Mouse (Mus musculus) heart, postnatal 14 days (tissue): Measurements from ENCODE around the gene Fndc5. TPM values are rescaled to one million over a fixed set of nuclear protein-coding genes. Genes with fewer than 3 reads are reported as not detected.
A peak's percentile ranks its signal among the peaks of the same experiment; 100 is the strongest.

ENCODE experiments used
- DNase-seq, 2 experiments: peaks; one replicate each; pipeline ENCODE4 v3.0.0; 2021 to 2022
- intact Hi-C: fragments of 180-260 bp; cut with DNase I; formaldehyde crosslinking; loops from one replicate; pipeline ENCODE4 v1.15.1; 2025
- total RNA-seq, 2 experiments: library from RNA; stranded (reverse); gene quantifications; 2 replicates each; pipeline ENCODE4 v1.2.3; 2021

The Fndc5 gene
- total RNA-seq, 2 experiments from 2014 or later, result 221 to 229 TPM

DNA sequence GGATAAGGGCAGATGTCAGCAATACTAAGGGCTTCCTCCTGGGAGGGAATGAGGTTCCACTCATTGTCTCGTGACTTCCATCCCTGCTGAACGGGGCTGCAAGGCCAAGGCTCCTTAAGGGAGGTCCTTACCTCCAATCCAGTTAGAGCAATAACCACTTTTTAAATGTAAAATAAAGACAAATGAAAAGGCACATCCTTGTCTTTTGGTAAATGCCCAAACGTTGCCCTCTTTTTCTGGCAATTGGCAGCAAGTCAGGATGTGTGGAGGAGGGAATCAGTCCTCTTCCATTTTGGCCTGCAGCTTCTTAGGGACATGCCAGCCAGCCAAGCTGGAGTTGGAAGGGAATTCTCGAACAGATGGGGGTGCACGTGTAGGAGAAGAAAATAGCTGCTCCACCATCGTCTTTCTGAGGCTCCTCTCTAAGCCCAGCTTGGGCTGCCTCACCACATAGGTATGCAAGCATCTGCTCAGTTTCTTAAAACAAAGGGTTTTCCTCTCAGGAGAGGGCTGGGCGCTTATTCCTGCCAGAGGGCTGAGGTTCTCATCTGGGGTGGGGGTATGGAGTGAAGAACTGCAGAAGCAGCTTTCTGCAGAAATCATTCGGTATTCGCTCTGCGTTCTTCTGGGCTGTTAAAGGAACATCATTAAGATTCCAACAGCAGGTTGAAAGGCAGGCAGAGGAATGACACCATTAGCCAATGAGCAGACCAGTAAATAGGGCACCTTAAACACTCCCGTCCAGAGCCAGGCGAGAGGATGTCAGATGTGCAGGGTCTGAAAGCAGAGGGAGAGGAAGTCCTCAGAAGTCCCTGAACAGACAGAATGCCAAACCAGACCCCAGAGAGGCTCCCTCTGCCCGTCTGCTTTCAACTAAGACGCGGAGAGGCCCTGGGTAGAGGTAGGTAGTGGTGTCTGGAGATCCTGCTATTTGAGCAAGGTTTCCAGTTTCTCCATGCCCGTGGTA lies 7.9 kb downstream of the Fndc5 start:
- intact Hi-C loops, result no loop called here
- peak in 1 of 2 experiments; percentile 39 for DNase-seq

DNA sequence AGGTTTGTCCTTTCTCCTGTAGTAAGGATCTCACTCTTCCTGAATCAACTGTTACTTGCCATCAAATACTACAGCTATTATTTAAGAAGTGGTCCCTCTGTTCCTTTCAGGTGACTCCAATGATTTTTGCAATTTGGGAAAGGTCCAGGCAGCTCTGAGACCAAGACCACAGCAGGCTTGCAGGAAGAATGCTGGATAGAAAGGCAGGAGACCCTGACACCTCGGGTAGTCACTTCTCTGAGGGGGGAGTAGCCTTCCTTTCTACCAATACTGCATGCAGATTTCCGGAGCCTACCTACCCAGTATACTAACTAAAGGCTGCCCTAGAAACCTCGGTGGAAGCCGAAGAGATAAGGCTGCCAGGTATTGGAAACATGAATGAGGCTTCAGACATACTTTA lies 8.6 kb downstream of the Fndc5 start:
- DNase-seq, result no peak
- intact Hi-C loops, result no loop called here

DNA sequence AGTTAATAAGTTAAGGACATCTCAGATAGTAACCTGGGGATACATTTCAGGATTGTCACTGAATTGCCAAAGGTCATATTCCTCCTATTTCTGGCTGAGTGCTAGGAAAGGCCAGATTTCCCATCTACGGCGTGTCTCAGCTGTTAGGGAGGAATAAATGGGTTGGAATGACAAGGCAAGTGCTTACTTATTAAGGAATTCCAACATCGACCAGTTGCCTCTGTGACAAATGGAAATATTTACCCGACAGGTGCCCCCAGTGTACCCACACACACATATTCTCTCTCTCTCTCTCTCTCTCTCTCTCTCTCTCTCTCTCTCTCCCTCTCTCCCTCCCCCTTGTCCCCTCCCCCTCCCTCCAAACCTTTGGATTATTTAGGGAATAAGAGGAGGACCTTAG lies 9.1 kb downstream of the Fndc5 start:
- intact Hi-C loops, result no loop called here
- DNase-seq, result no peak

DNA sequence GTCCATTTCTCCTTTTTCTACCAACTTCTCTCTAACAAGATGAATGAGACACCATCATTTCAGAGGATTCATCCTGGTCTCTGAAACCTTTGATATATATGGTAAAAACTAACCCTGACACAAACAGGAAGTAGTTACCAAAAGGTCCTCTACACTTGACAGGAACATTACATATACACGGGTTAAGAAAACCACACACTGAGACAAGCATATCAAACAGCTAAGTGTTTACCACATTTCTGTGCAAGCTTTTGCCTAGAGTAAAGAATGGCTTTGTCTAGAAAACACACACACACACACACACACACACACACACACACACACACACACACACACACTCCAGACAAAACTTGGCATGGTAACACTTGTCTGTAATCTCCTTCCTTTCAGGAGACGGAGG lies 9.6 kb downstream of the Fndc5 start:
- no peak for DNase-seq
- intact Hi-C loops, result no loop called here

DNA sequence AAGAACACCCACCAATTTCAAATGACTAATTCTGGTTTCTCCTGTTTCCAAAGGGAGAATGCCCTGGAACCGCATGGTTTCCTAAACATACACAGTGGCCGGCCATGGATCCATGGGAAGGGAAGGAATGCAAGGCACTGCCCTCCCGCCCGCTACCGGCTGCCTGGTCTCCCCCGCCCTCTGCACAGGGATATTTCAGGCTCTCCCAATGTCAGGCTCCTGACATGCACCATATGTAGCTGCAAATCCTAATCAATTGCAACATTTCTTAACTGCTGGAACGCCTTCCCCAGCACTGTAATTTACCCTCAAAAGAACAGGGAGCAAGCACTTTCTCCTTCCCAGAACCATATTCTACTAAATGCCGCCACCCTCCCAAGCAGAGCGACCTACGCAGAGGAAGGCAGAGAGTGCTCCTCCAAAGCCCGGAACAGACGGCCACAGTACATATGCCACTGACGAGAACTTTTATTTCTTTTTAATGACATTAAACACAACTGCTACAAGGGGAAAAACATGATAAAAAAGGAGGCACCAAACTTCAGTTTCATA lies 10.8 kb downstream of the Fndc5 start:
- intact Hi-C loops, result no loop called here
- peak in 1 of 2 experiments; percentile 27 for DNase-seq

DNA sequence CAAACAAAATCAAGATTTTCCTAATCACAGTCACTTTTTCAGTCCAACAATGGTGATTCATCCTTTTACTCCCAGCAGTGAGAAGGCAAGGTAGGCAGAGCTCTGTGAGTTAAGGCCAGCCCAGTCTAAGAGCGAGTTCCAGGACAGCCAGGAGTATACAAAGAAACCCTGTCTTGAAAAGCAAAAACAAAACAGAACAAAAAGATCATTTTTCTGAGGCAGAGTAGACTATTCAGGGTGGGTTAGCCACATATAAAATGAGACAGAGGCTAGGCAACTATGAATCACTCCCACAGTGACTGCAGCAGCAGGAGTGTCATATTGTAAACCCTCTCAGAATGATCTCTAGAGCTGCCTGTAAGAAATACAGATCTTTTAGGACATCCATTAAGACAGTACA lies 12.5 kb downstream of the Fndc5 start:
- no peak for DNase-seq
- intact Hi-C loops, result no loop called here

DNA sequence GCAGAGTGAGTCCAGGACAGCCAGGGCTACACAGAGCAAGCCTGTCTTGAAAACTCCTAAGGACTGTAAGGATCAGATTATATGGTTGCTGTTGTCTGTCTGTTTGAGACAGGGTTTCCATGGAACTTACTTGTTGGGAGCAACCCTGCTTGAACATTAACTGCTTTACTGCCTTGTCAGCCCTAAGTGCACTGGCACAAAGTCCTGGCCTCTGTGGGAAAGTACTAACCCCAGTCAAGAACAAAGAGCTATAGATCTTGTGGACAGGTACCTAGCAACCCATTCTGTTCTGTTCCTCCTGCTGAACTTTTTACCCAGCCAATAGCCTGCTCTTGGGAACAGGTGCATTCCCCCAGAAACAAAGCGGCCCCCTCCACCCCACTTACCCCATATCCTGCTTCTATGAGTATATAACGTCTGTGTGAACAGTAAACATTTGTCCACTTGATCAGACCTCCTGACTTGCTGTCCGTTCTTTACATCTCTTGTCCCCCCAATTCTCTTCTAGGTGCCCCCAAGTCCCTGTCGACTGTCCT lies 14.5 kb downstream of the Fndc5 start:
- intact Hi-C loops, result no loop called here
- no peak for DNase-seq

DNA sequence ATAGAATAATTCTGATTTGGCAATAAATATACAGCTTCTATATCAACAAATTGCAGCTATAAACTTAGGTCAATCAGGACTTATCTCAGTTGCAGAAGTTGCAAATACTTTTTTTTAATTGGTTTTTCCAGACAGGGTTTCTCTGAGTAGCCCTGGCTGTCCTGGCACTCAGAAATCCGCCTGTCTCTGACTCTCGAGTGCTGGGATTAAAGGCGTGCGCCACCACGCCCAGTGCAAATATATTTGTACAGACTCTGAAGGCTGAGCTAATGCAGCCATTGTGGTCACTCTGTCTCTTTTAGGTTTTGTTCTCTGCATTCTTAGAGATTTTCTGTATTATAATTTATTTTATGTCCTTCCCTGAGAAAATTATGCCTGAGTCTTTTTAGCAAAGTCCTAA lies 20.7 kb downstream of the Fndc5 start:
- intact Hi-C loops, result no loop called here
- no peak for DNase-seq

DNA sequence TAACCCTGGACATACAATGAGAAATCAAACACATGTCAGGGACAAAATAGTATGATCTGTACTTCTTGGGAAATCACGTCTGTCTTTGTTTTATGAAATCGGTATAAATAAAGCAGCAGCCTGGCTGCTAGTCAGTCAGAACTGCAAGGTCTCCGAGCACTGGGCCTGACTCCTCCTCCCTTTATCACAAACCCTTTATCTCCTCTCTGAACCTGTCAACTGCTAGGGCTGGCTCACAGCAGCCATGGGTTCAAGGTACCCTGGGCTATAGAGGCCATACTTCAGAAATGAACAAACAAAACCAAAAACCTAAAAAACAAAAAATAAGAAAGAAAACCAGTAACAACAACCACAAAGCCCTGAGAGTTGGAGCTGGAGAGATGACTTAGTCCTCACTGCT lies 21.8 kb downstream of the Fndc5 start:
- no peak for DNase-seq
- intact Hi-C loops, result no loop called here

DNA sequence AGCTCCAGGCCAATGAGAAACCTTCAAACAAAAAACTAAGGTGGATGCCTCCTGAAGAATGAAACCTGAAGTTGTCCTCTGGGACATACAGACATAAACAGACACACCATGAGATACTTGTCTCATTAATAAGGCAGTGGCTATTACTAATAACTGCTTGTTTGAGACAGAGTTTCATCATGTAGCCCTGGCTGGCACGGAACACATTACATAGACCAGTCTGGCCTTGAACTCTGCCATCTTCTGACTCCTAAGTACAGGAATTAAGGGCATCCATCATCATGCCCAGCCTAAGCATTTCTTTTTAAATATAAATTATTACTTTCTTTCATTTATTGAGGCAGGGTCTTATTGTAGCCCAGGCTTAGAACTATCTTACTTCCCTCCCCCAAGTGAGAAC lies 24.3 kb downstream of the Fndc5 start:
- DNase-seq, result no peak
- intact Hi-C loops, result no loop called here

DNA sequence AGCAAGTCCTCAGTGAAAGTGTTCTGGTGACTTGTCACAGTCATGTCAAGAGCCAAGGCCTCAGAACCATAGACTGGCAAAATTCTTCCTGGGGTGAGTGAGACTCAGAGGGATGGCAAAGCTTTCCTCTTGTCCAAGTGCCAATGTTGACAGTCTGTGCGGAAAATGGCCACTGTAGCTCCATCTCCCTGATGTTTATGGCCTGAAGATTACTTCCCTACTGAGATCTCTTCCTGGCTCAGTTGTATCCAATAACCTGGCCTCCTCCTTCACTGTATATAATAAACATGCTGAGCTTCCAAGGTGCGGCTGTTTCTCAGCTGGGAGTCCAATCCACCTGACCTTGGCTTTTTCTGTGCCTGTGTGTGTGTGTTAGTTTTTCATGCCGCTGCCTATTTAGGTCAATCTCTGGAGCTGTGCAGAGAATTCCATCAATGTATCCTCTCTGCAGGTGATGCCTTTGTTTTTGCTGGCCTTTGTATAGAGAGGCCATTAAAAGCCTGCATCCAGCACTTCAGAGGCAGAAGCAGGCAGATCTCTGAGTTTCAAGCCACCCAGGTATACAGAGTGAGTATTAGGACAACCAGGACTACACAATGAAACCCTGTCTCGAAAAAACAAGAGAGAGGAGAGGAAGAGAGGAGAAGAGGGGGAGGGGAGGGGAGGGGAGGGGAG lies 24.9 kb downstream of the Fndc5 start:
- intact Hi-C loops, result no loop called here

DNA sequence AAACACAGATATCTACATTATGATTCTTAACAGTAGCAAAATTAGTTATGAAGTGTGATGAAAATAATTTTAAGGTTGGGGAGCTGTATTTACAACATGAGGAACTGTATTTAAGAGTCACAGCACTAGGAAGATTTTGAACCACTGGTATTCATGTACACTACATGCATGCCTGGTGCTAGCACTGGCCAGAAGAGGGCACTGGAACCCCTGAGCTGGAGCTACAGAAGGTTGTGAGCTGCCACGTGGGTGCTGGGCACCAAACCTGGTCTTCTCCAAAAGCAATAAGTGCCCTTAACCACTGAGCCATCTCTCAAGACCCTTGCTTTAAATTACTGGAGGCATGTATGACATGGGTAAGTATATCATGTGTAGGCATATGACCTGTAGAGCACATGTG lies 35.7 kb downstream of the Fndc5 start:
- intact Hi-C loops, result no loop called here
- no peak for DNase-seq

More for the DNA sequence above, 24.9 kb downstream of the Fndc5 start:
- DNase-seq, result no peak

DNA sequence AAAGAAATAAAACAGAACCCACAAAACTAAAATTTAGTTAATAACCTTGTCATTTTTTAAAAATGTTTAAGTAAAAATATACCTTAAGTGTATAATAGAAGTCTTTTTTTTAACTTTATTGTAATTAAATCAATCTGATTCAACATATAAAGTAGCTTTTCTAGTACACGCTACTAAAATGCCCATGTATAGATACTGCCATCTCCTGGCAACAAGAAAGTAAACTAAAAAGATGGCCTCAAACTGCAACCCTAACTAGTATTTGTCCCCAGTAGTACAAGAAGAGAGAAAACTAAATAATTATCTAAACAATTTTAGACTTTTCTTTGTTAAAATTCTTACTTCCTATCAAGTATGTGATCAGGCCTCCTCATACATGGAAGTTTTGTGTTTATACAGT lies 42.8 kb downstream of the Fndc5 start:
- intact Hi-C loops, result loop anchor here (2.0 kb wide), 1 partner anchor 45 kb away; no protein-coding TSS in a partner anchor
- no peak for DNase-seq

DNA sequence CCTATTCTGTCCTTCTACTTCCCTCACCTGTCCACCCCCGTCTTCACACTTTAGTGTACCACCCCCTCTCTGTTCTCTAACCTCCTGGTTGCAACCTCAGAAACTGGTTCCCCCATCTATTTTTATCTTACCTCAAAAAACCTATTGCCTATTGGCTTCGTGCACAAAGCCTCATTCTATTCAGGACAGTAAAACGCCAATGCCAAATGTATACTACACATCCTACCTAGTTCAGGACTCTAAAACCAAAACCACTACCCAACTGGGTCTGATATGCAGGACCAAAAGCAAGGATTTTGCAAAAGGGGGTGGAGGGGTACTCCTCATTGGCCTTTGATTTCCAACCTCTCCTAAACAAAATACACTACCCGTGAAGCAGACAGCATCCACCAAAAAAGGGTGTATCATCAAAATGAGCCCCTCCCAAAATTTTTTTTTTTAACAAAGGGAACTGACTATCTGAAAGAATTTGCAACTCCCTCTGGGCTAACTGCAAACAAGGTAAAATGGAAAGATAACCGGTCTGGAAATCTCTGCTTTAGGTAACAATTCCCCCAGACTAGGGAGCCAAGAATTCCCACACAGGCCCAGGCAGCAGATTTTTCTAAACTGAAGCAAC lies 51.4 kb downstream of the Fndc5 start:
- intact Hi-C loops, result no loop called here
- no peak for DNase-seq

DNA sequence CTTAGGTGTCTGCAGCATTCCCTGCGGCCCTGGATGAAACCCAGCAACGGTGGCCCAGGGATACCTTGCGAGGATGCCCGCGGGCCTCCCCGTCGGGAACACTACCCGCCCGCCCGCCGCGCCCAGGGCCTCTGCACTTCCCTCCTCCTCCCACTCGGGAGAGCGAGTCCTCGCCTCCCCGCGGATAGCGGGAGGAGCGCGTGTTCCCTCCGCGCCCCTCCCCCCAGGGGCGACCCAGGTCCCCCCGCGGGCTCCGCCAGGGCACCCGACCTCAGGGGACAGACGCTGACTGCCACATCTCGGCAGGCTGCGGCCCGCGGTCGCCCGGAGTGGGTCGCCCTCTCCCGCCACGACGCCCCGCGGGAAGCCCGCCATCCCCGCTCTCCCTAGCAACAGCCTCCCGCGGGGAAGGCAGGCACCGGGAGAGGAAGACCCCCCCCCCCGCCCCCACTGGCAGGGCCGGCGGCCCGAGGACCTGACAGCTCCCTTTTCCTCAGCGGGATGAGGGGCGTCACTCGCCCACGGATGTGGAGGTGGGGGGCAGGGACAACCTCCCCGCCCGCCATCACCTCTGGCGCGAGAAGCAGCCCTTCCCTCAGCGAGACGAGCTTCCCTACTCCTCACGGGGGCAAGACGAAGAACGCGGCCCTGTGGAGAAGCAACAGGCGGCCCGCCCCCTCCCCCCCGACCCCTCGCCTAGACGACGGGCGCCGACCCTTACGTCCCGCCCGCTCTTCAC lies 52.2 kb downstream of the Fndc5 start:
- peak; percentile 59 to 65 for DNase-seq

DNA sequence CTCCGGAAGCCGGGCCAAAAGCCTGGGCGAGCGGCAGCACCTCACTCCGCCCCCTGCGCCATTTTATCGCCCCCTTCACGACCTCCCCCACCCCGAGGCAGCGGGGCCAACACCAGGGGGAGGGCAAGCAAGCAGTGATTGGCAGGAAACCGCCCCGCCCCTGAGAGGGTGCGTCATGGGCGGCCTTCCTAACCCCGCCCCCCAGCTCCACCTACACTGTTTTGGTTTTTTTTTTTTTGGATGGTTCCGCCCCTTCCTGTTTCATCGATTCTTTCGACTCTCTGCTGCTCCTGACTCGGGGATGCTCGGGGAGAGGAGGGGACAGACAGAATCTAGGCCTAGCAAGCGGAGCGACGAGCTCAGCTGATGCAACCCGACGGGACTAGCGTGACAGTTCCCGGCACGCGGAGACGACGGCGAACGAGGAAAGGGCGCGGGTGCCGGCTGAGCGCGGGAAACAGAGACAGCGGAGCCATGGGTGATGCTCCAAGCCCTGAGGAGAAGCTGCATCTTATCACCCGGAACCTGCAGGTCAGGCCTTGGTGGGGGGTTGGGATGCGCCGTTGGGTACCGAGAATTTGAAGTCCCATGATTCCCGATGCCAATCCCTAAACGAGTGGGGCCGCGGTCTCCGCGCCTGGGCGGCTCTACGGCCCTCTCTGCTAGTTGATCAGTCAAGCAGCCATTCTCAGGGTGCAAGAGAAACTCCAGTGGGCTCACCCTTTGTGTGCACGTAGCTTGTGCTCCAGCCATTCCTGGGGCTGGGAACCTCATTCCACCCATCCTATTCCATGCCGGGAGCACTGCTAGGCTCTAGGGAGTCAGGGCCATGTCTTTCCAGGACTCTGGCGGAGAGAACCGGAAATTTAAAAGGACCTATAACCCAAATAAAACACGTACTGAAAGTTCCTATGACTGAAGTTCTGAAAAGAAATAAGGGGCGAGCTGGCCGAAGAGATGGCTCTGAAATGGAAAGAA lies 53.0 kb downstream of the Fndc5 start, which contains the start of the genes S100pbp and Yars:
TSS of gene S100pbp (minus strand) at position 186 of the 978 bp plus-strand sequence.
TSS of gene Yars (plus strand) at position 219 of the 978 bp plus-strand sequence.
- intact Hi-C loops, result no loop called here
- peak; percentile 98 for DNase-seq

More for the DNA sequence above, 52.2 kb downstream of the Fndc5 start:
- intact Hi-C loops, result no loop called here

DNA sequence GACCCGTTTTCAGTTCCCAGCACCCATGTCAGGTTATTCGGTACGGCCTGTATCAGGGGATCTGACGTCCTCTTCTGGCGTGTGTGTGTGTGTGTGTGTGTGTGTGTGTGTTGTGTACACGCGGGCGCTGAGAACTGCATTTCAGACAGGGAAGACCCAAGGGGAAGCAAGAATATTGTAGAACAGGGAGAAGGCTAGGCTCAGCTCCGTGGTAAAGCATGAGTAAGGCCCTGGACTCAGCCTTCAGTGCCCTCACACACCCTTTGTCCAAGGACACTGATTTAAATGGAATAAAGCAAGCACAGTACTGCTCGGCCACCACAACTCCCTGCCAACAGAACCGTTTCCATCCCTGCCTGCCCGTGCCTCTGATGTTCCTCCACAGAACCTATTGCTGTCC lies 53.7 kb downstream of the Fndc5 start:
- intact Hi-C loops, result no loop called here
- peak; percentile 7 to 8 for DNase-seq

DNA sequence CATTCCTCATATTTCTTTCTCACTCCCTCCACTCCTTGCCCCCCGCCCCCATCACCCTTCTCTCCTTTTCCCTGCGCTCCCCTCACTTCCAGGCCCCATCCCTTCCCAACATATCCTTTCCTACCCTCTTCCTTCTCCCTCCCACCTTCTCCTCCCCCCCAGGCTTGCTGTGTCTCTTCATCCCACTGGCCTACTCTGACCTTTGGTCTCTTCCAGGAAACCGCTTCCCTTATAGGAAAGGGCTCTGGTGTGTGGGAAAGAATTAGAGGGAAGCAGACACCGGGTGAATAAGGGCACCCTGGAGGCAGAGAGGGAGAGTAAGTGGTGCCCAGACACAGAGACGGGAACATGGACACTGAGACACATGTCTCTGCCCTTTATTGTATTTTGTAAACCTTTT lies 54.9 kb downstream of the Fndc5 start:
- intact Hi-C loops, result no loop called here
- no peak for DNase-seq
